Mouse (Mus musculus) T-cell, adult 66 days (primary cell): ENCODE data around the gene Akr1a1. TPM values are rescaled to one million over a fixed set of nuclear protein-coding genes. Genes with fewer than 3 reads are reported as not detected.

Experiments
- total RNA-seq, 2 experiments: library from RNA; stranded (reverse); gene quantifications; 3 replicates in 1 of 2; 4 replicates in 1 of 2; pipeline ENCODE4 v1.2.4; 2023

Akr1a1 gene
- total RNA-seq: 100 to 1,000 TPM; 186 to 195 TPM

DNA sequence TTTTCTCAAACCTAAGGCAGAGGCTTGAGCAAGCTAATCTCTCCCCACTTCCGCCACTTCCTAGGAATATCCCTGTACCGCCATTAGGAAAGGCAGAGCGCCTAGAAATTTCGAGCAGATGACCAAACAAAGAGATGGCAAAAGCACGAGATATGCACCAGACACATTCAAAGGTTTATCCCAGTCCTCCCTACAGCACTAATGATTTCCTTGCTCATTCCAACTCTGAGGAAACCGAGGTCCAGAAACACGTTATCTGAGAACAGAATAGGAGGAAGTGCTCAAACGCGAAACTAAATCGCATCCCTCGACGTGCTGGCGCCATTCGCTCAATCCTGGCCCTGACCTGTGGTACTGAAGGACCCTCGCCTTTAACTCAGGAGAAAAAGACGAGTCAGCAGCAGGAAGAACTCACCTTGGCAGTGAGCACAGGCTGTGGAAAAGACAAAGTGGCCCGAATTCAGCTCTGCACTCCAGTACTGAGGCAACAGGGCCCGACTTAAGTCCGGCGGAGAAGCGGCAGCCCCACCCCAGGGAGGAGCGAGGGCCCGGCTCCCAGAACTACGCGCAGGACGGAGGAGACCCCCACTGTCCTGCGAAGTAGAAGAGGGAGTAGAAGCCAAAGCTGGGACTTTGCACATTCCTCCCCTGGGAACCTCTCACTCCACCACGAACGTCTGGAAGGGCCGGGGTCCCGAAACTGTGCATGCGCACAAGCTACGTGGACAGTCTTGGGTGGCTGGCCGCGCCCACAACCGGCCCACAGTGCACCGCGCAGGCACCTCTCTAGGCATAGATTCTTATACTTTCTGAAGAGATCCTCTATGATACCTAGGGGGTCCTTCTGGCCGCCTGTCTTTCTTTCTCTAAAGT is at the start of gene Akr1a1:
Akr1a1 (minus strand) TSS at position 757 of the 873 bp plus-strand sequence.

GRCm38 (mm10) chr4:116685402-116686061 is 34.1 kb upstream of the Akr1a1 start, which contains the start of gene Prdx1:
Gene Prdx1 (plus strand): TSS chr4:116685544.

GRCm38 (mm10) chr4:116627722-116628662 is 23.5 kb downstream of the Akr1a1 start, which contains the start of gene Nasp:
Gene Nasp (minus strand): TSS chr4:116627941.

DNA sequence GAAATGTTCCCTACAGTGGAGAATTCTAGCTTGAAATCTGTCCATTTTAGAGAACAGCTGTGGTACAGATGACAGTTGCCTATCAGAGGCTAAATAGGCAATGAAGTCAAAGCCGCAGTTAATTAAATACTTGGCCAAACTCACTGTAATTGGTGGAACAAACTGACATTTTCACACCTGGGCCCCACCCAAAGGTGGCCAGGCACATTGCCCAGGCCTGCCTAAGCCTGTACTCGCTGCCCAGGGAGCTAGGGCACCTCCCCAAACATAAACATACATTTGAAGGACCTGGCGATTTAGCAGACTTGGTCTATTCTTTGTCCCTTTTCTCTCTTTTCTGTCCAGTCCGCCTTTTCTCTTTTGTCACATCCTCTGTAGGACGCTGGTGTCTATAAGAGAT is 55.1 kb downstream of the Akr1a1 start, which contains the start of gene Ccdc17:
Ccdc17 (plus strand) TSS at position 276 of the 400 bp plus-strand sequence.

Other genes starting within 250 kb of the Akr1a1 start
- gene Mast2, start 187.5 kb downstream of the Akr1a1 start, total RNA-seq: 10 to 100 TPM; 30.0 to 31.3 TPM
- 10 to 100 TPM; 12.5 to 13.0 TPM for gene Ipp, start 144.1 kb downstream of the Akr1a1 start, total RNA-seq
- 1 to 10 TPM; 8.9 to 9.7 TPM for gene Tmem69, start 95.7 kb downstream of the Akr1a1 start, total RNA-seq
- 100 to 1,000 TPM; 118 to 120 TPM for gene Gpbp1l1, start 94.0 kb downstream of the Akr1a1 start, total RNA-seq
- gene Ccdc17, start 55.0 kb downstream of the Akr1a1 start, total RNA-seq: 10 to 100 TPM; 12.8 to 14.4 TPM
- gene Nasp, start 23.7 kb downstream of the Akr1a1 start, total RNA-seq: 100 to 1,000 TPM in 1 of 2 experiments, 10 to 100 TPM in 1; 82.1 to 104 TPM
- 100 to 1,000 TPM; 164 TPM for gene Prdx1, start 33.9 kb upstream of the Akr1a1 start, total RNA-seq
- 1 to 10 TPM; 4.5 to 6.0 TPM for gene Mmachc, start 56.7 kb upstream of the Akr1a1 start, total RNA-seq
- gene Ccdc163, start 56.8 kb upstream of the Akr1a1 start, total RNA-seq: 10 to 100 TPM; 13.1 to 19.6 TPM
- 1 to 10 TPM; 4.8 to 7.5 TPM for gene Tesk2, start 69.3 kb upstream of the Akr1a1 start, total RNA-seq
- gene Toe1, start 156.0 kb upstream of the Akr1a1 start, total RNA-seq: 10 to 100 TPM; 58.9 to 60.1 TPM
- 10 to 100 TPM in 1 of 2 experiments, 1 to 10 TPM in 1; 9.4 to 11.7 TPM for gene Mutyh, start 156.0 kb upstream of the Akr1a1 start, total RNA-seq
- not detected for gene Hpdl, start 170.0 kb upstream of the Akr1a1 start, total RNA-seq
- under 1 TPM in 1 of 2 experiments, not detected in 1; 0.24 TPM for gene Zswim5, start 225.7 kb upstream of the Akr1a1 start, total RNA-seq